Mouse (Mus musculus): Measurements from ENCODE around the gene Tssk1.

- TF ChIP-seq POLR2A (IDR thresholded peaks at IDR 0.05; ENCODE audit: insufficient read depth, low read length) (no peak), CTCF (IDR thresholded peaks at IDR 0.05; ENCODE audit: low read depth, low read length) (no peak), EP300 (IDR thresholded peaks at IDR 0.05; ENCODE audit: insufficient read depth, low read depth, low read length) (no peak)
Measured at GRCm38 (mm10) chr16:17882196-17882595, 11.8 kb upstream of the Tssk1 start.

Data from ES-Bruce4 (cell line).